Mouse (Mus musculus): ENCODE data around the gene Papss1.
"Not testable (repeated sequence)": the region's sequence is repeated elsewhere in the genome, so short reads cannot be mapped to it uniquely, and the experiment has no call there.

Papss1 gene

GRCm38 (mm10) chr3:131564430-131565256 is at the start of gene Papss1:
Papss1 (plus strand) TSS chr3:131564768.
- DNase-seq, result peak; percentile 100

- no peak for DNase-seq
These were observed 48.1 kb upstream of the Papss1 start for GRCm38 (mm10) chr3:131516332-131516999.

- no peak for DNase-seq
These were observed 46.8 kb upstream of the Papss1 start for GRCm38 (mm10) chr3:131517756-131518155.

GRCm38 (mm10) chr3:131521206-131521605 is 43.4 kb upstream of the Papss1 start:
- no peak for DNase-seq

GRCm38 (mm10) chr3:131522243-131522642 is 42.3 kb upstream of the Papss1 start:
- no peak for DNase-seq

GRCm38 (mm10) chr3:131523749-131524148 is 40.8 kb upstream of the Papss1 start:
- DNase-seq, result no peak

GRCm38 (mm10) chr3:131524210-131524609 is 40.4 kb upstream of the Papss1 start:
- no peak for DNase-seq

GRCm38 (mm10) chr3:131524779-131525178 is 39.8 kb upstream of the Papss1 start:
- peak; percentile 37 for DNase-seq

- no peak for DNase-seq
These were observed 39.3 kb upstream of the Papss1 start for GRCm38 (mm10) chr3:131525229-131525628.

GRCm38 (mm10) chr3:131541244-131541942 is 23.2 kb upstream of the Papss1 start:
- DNase-seq, result no peak

GRCm38 (mm10) chr3:131547562-131547961 is 17.0 kb upstream of the Papss1 start:
- not testable (repeated sequence) for DNase-seq

- DNase-seq, result no peak
These were observed 14.5 kb upstream of the Papss1 start for GRCm38 (mm10) chr3:131550046-131550445.

- peak; percentile 60 for DNase-seq
These were observed 12.0 kb upstream of the Papss1 start for GRCm38 (mm10) chr3:131552349-131553254.

- DNase-seq, result no peak
These were observed 8.8 kb upstream of the Papss1 start for GRCm38 (mm10) chr3:131555771-131556170.

- no peak for DNase-seq
These were observed 3.0 kb upstream of the Papss1 start for GRCm38 (mm10) chr3:131561591-131561990.

- no peak for DNase-seq
These were observed 666 bp downstream of the Papss1 start for GRCm38 (mm10) chr3:131565257-131565610.

GRCm38 (mm10) chr3:131566281-131566680 is 1.7 kb downstream of the Papss1 start:
- DNase-seq, result no peak

- DNase-seq, result no peak
These were observed 5.9 kb downstream of the Papss1 start for GRCm38 (mm10) chr3:131570506-131570905.

GRCm38 (mm10) chr3:131573555-131573954 is 9.0 kb downstream of the Papss1 start:
- no peak for DNase-seq

- DNase-seq, result no peak
These were observed 14.0 kb downstream of the Papss1 start for GRCm38 (mm10) chr3:131578434-131579104.

- DNase-seq, result no peak
These were observed 15.5 kb downstream of the Papss1 start for GRCm38 (mm10) chr3:131580040-131580439.

GRCm38 (mm10) chr3:131581096-131581495 is 16.5 kb downstream of the Papss1 start:
- DNase-seq, result no peak
